Mouse (Mus musculus) liver, adult 2 months (tissue): ENCODE results near the gene Adgrf5.

Experiments
- CTCF ChIP-seq: fragments of 200-500 bp; IDR thresholded peaks from 2 replicates; pipeline ENCODE4 v1.5.1; 2011; ENCODE audit warnings: low read depth, low read length, control low read depth
- POLR2A ChIP-seq: fragments of 200-500 bp; IDR thresholded peaks from 2 replicates; pipeline ENCODE4 v1.6.1; 2011; ENCODE audit warnings: low read length, control low read depth; ENCODE audit not compliant: insufficient read depth; ENCODE audit errors: extremely low read depth

DNA sequence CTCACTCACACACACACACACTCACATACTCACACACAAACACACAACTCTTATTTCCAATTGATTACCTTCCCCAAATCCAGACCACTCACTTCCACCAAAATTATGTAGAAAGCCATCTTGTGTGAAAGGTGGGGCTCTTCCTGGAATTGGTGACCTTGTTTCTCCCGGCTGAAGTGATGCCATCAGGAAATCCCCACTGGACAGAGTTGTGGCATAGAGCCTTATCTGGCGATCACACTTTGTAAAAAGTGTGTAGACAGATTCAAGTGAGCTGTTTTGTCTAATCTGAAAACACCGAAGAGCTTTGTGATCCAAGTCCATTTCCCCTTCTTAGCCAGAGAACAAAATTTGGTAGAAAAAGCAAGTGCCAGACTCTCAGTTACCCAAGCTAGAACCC is 46.1 kb downstream of the Adgrf5 start:
- TF ChIP-seq CTCF: no peak
- TF ChIP-seq POLR2A: no peak
